Mouse (Mus musculus) heart, adult 2 months (tissue): ENCODE results near the gene Bcl2l15. TPM values are rescaled to one million over a fixed set of nuclear protein-coding genes. Genes with fewer than 3 reads are reported as not detected.

Source experiments
- DNase-seq, 2 experiments: peaks; one replicate each; pipeline ENCODE4 v3.0.0; 2021
- H3K27ac ChIP-seq: fragments of 200-600 bp; 2 replicates; pipeline ENCODE4 v1.8.1; 2022
- H3K27me3 ChIP-seq: fragments of 200-500 bp; 2 replicates; pipeline ENCODE4 v1.6.1; 2012; ENCODE audit warnings: mild to moderate bottlenecking, low read length, inconsistent platforms, mixed read lengths; ENCODE audit not compliant: control insufficient read depth, insufficient read depth
- H3K36me3 ChIP-seq: fragments of 200-500 bp; 2 replicates; pipeline ENCODE4 v1.6.1; 2012; ENCODE audit warnings: low read length, inconsistent platforms; ENCODE audit not compliant: control insufficient read depth, insufficient read depth
- H3K4me1 ChIP-seq: fragments of 200-500 bp; 2 replicates; pipeline ENCODE4 v1.6.1; 2011; ENCODE audit warnings: low read length; ENCODE audit not compliant: control insufficient read depth, insufficient read depth
- H3K4me3 ChIP-seq: fragments of 200-600 bp; 2 replicates; pipeline ENCODE4 v1.8.1; 2022
- H3K79me2 ChIP-seq: fragments of 200-500 bp; replicated peaks from 2 replicates; pipeline ENCODE4 v1.6.1; 2012; ENCODE audit warnings: mild to moderate bottlenecking, inconsistent platforms, low read length, moderate library complexity, mixed read lengths; ENCODE audit not compliant: control insufficient read depth, insufficient read depth
- H3K9ac ChIP-seq: fragments of 200-500 bp; 2 replicates; pipeline ENCODE4 v1.6.1; 2012; ENCODE audit warnings: low read depth, mild to moderate bottlenecking, control low read depth, inconsistent platforms, low read length, mixed read lengths
- CTCF ChIP-seq: fragments of 200-600 bp; IDR thresholded peaks from 2 replicates; pipeline ENCODE4 v1.8.1; 2022; ENCODE audit warnings: antibody characterized with exemption, mild to moderate bottlenecking, moderate library complexity
- EP300 ChIP-seq: fragments of 200-500 bp; IDR thresholded peaks from 2 replicates; pipeline ENCODE4 v1.6.1; 2011; ENCODE audit warnings: low read depth, low read length, control low read depth; ENCODE audit not compliant: insufficient read depth
- POLR2A ChIP-seq: fragments of 200-500 bp; IDR thresholded peaks from 2 replicates; pipeline ENCODE4 v1.6.1; 2011; ENCODE audit warnings: mild to moderate bottlenecking, low read depth, low read length, control low read depth; ENCODE audit not compliant: insufficient read depth
- WGBS: fragments of 180-500 bp; shearing (Covaris S2); methylation state at CpG from one replicate; pipeline ENCODE4 v1.1.7; 2018; 5-methylcytosine and 5-hydroxymethylcytosine counted together
- intact Hi-C: fragments of 180-260 bp; cut with DNase I; formaldehyde crosslinking; loops from one replicate; pipeline ENCODE4 v1.15.1; 2025
- long read RNA-seq: library from polyadenylated mRNA; stranded (forward); transcript quantifications from one replicate; pipeline ENCODE4 v2.0.0, GENCODE M21; 2021
- polyA plus RNA-seq: library from polyadenylated mRNA; depleted of rRNA; stranded (reverse); fragments of >200 nt; gene quantifications from 2 replicates; pipeline ENCODE4 v1.2.3, GENCODE M21; 2012; rRNA removed
- total RNA-seq, 2 experiments: library from RNA; stranded (reverse); gene quantifications; 2 replicates each; pipeline ENCODE4 v1.2.3; 2021

The Bcl2l15 gene
- total RNA-seq = not detected
- not detected in 2 replicates for polyA plus RNA-seq
- long read RNA-seq = 0 reads

GRCm38 (mm10) chr3:103832426-103832825 is at the start of gene Bcl2l15:
Gene Bcl2l15, plus strand, starts transcription at chr3:103832601.
- no peaks in the 10 kb centered on the region for H3K27me3 ChIP-seq
- no peak within 1 kb of the TSS for H3K27ac ChIP-seq
- no peaks in the 10 kb centered on the region for H3K4me1 ChIP-seq
- intact Hi-C loops = no loop called here
- DNase-seq = no peak
- H3K4me3 ChIP-seq = no peak within 1 kb of the TSS
- no peaks in the 10 kb centered on the region for H3K79me2 ChIP-seq
- TF ChIP-seq POLR2A (no peak), CTCF (no peak), EP300 (no peak)
- no peak within 1 kb of the TSS for H3K9ac ChIP-seq
- H3K36me3 ChIP-seq = no peaks in the 10 kb centered on the region

DNA sequence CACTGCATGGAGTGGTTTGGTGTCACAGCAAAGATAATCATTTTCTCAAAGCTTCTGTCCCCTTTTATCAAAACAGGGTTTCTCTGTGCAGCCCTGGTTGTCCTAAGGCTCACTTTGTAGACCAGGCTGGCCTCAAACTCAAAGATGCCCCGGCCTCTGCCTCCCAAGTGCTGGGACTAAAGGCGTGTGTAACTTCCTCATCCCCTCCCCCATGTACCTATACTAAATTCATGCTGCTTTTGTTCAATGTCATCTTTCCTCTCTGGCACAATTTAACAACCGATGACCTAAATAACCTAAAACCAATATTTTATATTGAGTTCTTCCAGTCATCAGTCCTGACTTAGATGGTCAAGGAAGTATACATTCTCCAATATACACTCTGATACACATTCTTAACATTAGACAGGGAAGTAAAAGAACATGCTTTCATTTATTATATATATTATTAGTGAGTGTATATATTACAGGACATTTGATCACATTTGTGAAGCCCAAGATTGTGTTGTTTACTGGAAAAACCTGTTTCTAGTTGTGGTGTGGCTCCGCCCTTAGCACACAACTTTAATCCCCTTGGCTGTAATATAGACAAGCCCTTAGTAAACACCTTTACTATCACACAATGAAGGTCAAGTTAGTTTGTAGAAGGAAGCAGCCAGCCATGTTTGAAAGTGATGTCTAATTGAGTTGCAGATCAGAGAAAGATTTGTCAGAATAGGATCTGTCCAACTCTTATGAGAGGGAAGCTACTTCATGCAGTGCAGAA is 49.4 kb upstream of the Bcl2l15 start:
- DNase-seq = no peak
- intact Hi-C loops = no loop called here
- TF ChIP-seq POLR2A (no peak), EP300 (no peak), CTCF (no peak)
- Histone ChIP-seq H3K27me3 (no peaks in the 10 kb centered on the region), H3K9ac (no peak overlapping the region), H3K4me3 (no peak overlapping the region), H3K27ac (no peak overlapping the region), H3K36me3 (peaks cover 39% of the 10 kb centered on the region), H3K4me1 (peaks cover 34% of the 10 kb centered on the region), H3K79me2 (peaks cover 18% of the 10 kb centered on the region)
- 75% methylated on average over 4 of the region's 4 CpGs for WGBS

DNA sequence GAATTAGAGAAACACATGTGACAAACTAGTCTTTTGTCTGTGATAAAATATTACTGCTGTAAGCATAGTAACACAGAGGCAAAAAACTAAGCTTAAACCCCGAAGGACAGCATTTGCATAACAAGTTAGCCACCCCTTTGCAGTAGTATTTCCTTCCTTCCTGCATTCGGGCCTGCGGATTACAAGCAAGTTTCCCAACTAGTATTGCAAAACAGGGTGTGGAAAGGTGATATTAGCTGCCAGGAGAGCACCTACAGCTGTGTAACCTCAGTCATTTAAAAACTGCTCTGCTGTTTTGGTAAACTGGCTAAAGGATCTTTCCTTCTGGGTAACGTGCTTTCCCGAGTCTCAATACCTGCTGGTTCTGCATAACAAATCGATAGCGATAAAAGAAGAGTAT is 45.2 kb upstream of the Bcl2l15 start:
- no peak for DNase-seq
- H3K4me3 ChIP-seq = 0 out of 2 replicates have a peak overlapping the region, but pooled peaks have one; percentile 1
- H3K27ac ChIP-seq = peak overlapping the region; percentile 10

GRCm38 (mm10) chr3:103789096-103789495 is 43.3 kb upstream of the Bcl2l15 start:
- H3K36me3 ChIP-seq = peaks cover 29% of the 10 kb centered on the region
- H3K9ac ChIP-seq = no peak overlapping the region
- H3K27me3 ChIP-seq = no peaks in the 10 kb centered on the region
- TF ChIP-seq EP300 (no peak), POLR2A (no peak), CTCF (no peak)
- peak overlapping the region; percentile 97 for H3K27ac ChIP-seq
- H3K4me1 ChIP-seq = peaks cover 31% of the 10 kb centered on the region
- H3K4me3 ChIP-seq = peak overlapping the region; percentile 93
- WGBS = 45% methylated on average over 7 of the region's 7 CpGs
- intact Hi-C loops = no loop called here
- peaks cover 4% of the 10 kb centered on the region for H3K79me2 ChIP-seq
- no peak for DNase-seq

More for the DNA sequence above, 45.2 kb upstream of the Bcl2l15 start:
- Histone ChIP-seq H3K9ac (no peak overlapping the region), H3K79me2 (peaks cover 9% of the 10 kb centered on the region), H3K27me3 (no peaks in the 10 kb centered on the region), H3K4me1 (peaks cover 28% of the 10 kb centered on the region), H3K36me3 (peaks cover 37% of the 10 kb centered on the region)
- WGBS = 32% methylated on average over 7 of the region's 7 CpGs
- no peak for TF ChIP-seq EP300
- no peak for TF ChIP-seq POLR2A
- no peak for TF ChIP-seq CTCF
- intact Hi-C loops = no loop called here

DNA sequence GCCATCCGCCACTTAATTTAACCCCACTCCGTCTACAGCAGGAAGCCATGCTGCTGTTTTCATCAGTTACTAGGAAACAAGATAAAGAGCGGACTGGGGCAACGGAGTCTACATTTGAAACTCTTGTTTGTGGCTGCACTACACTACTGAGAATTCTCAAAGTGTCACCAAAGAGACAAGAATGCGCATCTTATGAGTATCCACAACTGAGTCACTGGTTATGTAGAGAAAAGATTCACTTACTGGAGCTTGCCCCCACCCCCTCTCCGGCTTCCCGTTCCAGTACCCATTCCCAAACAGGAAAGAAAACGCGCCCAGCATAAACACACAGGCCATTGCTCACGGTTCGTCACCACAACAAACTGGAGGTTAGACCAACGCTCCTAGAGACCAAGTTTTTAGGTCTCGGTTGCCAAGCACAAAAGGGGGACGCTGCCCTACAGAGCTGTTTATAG is 42.5 kb upstream of the Bcl2l15 start:
- intact Hi-C loops = loop anchor here (2.0 kb wide), 1 partner anchor 17 kb away; no protein-coding TSS in a partner anchor
- Histone ChIP-seq H3K4me1 (peaks cover 28% of the 10 kb centered on the region), H3K27me3 (no peaks in the 10 kb centered on the region), H3K27ac (peak overlapping the region; percentile 97), H3K9ac (peak overlapping the region; percentile 87), H3K79me2 (peaks cover 4% of the 10 kb centered on the region), H3K4me3 (peak overlapping the region; percentile 93), H3K36me3 (peaks cover 29% of the 10 kb centered on the region)
- WGBS = 0% methylated on average over 14 of the region's 14 CpGs
- no peak for TF ChIP-seq CTCF
- TF ChIP-seq POLR2A = peak; percentile 22; the same call in 1 of the 2 replicates
- no peak for TF ChIP-seq EP300
- peak; percentile 59 to 69 for DNase-seq
